Mouse (Mus musculus) stomach, embryonic 14.5 days (tissue): ENCODE results near the gene Ptges. TPM values are rescaled to one million over a fixed set of nuclear protein-coding genes. Genes with fewer than 3 reads are reported as not detected.

Experiments
- ATAC-seq: fragments of 200-750 bp; cut with Nextera tagmentation; 2 replicates; pipeline ENCODE4 v1.8.0; 2017; ENCODE audit warnings: low read depth, moderate TSS enrichment; ENCODE audit not compliant: insufficient number of reproducible peaks, insufficient read depth, low FRiP score
- H3K27ac ChIP-seq: fragments of 300-500 bp; sonication (generic); 2 replicates; pipeline ENCODE4 v1.5.1; 2014; ENCODE audit warnings: mild to moderate bottlenecking, low read length, moderate library complexity, mixed read lengths
- H3K27me3 ChIP-seq: fragments of 300-500 bp; sonication (generic); 2 replicates; pipeline ENCODE4 v1.6.1; 2014; ENCODE audit warnings: low read length, control low read depth, mixed read lengths; ENCODE audit not compliant: control insufficient read depth, insufficient read depth
- H3K36me3 ChIP-seq: fragments of 300-500 bp; sonication (generic); 2 replicates; pipeline ENCODE4 v1.6.1; 2014; ENCODE audit warnings: mild to moderate bottlenecking, control low read depth, low read length, moderate library complexity, mixed read lengths; ENCODE audit not compliant: control insufficient read depth, insufficient read depth
- H3K4me1 ChIP-seq: fragments of 300-500 bp; sonication (generic); 2 replicates; pipeline ENCODE4 v1.6.1; 2014; ENCODE audit warnings: low read length, control low read depth, mixed read lengths; ENCODE audit not compliant: control insufficient read depth, insufficient read depth
- H3K4me2 ChIP-seq: fragments of 300-500 bp; sonication (generic); replicated peaks from 2 replicates; pipeline ENCODE4 v1.6.1; 2014; ENCODE audit warnings: low read depth, low read length, control low read depth
- H3K4me3 ChIP-seq: fragments of 300-500 bp; sonication (generic); 2 replicates; pipeline ENCODE4 v1.5.1; 2014; ENCODE audit warnings: low read depth, low read length, control low read depth
- H3K9ac ChIP-seq: fragments of 300-500 bp; sonication (generic); replicated peaks from 2 replicates; pipeline ENCODE4 v1.6.1; 2014; ENCODE audit warnings: low read depth, mild to moderate bottlenecking, control low read depth, low read length, moderate library complexity, mixed read lengths
- H3K9me3 ChIP-seq: fragments of 300-500 bp; sonication (generic); 2 replicates; pipeline ENCODE4 v1.6.1; 2016; ENCODE audit warnings: low read depth, low read length, control low read depth; ENCODE audit not compliant: control insufficient read depth
- WGBS: fragments of 180-500 bp; shearing (Covaris S2); extraction: QIAGEN DNeasy Blood & Tissue Kit; methylation state at CpG from one replicate; pipeline ENCODE4 v1.1.7; 2014; 5-methylcytosine and 5-hydroxymethylcytosine counted together
- polyA plus RNA-seq: library from polyadenylated mRNA; unstranded; fragments of >200 nt; fragmentation: Nextera tagmentation; extraction: Ambion mirVana; gene quantifications from 2 replicates; pipeline ENCODE4 v1.2.1, GENCODE M21; 2014

The Ptges gene
- polyA plus RNA-seq, 1 experiment from 2014 or later = 6.5 TPM

DNA sequence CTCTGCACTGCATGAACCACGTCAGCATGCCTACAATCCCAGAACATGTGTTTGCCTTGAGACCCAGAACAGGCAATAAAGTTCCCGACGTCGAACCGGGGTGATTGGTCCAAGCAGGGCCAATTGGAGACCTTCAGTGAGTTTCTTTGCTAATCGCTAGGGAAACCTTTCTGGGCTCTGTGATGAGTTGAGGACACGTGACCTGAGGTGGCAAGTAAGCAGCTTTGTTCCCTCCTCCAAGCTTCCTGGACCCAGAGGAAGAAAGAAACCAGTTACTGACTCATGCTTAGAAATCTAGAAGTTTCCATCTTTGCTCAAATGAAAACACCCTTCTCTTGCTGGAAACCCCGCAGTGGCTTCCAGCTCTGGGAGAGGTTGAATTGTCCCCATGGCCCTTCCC, 16.6 kb downstream of the Ptges start:
- Histone ChIP-seq H3K4me3 (no peak overlapping the region), H3K9ac (no peak overlapping the region), H3K36me3 (no peaks in the 10 kb centered on the region), H3K9me3 (no peaks in the 10 kb centered on the region), H3K27ac (no peak overlapping the region), H3K4me1 (no peaks in the 10 kb centered on the region), H3K4me2 (no peak overlapping the region), H3K27me3 (no peaks in the 10 kb centered on the region)
- ATAC-seq = no peak
- WGBS = 87% methylated on average over 8 of the region's 8 CpGs

DNA sequence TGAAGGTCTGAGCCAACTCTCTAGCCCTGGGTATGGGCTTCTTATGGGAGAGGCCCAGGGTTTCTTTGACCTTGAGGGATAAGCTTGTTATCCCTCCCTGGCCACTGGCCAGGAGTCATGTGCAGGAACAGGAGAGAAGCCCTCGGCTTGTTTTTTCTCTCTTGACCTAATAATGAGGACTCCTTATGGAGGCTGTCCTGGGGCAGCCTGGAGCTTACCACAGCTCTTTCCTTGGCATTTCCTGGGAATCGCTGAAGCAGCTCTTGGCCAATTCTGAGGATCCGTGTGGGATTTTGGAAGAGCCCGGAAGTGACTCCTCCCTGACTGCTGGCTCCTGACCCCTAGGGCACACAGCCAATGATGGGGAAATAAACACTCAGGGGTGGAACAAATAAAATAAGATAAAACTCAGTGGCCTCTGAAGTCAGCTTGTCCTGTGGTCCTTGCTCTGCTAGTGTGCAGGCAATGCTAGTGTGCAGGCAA, 17.3 kb downstream of the Ptges start:
- no peaks in the 10 kb centered on the region for H3K9me3 ChIP-seq
- no peak overlapping the region for H3K9ac ChIP-seq
- H3K4me3 ChIP-seq = no peak overlapping the region
- H3K27me3 ChIP-seq = no peaks in the 10 kb centered on the region
- no peak for ATAC-seq
- no peak overlapping the region for H3K4me2 ChIP-seq
- no peak overlapping the region for H3K27ac ChIP-seq
- 30% methylated on average over 4 of the region's 4 CpGs for WGBS
- no peaks in the 10 kb centered on the region for H3K36me3 ChIP-seq
- H3K4me1 ChIP-seq = no peaks in the 10 kb centered on the region

DNA sequence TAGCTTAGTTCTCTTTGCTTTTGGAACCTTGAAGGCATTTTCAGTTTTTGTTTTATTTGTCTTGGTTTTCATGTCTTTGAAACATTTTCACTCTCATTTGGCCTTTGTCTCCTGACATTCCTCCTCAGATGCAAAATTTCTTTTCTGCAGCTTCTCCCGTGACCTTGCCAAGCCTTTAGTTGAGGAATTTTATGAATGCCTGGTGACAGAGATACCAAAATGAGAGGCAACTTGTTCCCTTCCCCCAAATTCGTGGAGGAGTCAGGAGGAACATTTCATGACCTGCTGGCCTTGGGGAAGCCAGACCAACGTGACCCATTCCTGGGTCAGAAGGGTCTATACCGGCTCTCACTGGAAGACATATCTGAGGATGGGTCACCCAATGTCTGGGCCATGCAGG, 23.0 kb downstream of the Ptges start:
- no peak overlapping the region for H3K4me2 ChIP-seq
- H3K36me3 ChIP-seq = no peaks in the 10 kb centered on the region
- no peak overlapping the region for H3K9ac ChIP-seq
- no peaks in the 10 kb centered on the region for H3K9me3 ChIP-seq
- peaks cover 8% of the 10 kb centered on the region; the same call in 1 of the 2 replicates for H3K4me1 ChIP-seq
- WGBS = 68% methylated on average over 4 of the region's 4 CpGs
- H3K27me3 ChIP-seq = no peaks in the 10 kb centered on the region
- no peak overlapping the region for H3K4me3 ChIP-seq
- ATAC-seq = no peak
- no peak overlapping the region for H3K27ac ChIP-seq

DNA sequence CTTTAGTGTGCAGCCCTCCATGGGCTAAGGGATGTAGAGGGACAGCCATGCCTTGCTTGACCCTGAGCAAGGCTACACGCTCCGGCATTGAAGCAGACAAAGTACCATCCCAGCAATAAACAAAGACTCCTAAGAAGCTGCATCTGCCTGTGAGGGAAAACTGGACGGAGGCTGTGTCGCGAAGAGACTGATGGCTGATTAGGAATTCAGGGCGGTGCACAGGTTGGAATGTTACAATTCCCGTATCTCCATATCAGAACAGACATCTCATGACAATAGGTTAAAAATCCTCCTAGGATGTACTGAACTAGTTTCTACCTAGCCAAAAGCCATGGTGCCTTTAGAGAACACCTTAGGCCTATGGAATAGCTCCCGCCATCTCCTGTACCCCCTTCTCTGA, 23.8 kb downstream of the Ptges start:
- Histone ChIP-seq H3K36me3 (no peaks in the 10 kb centered on the region), H3K4me3 (no peak overlapping the region), H3K27me3 (no peaks in the 10 kb centered on the region), H3K27ac (no peak overlapping the region), H3K9ac (no peak overlapping the region), H3K9me3 (no peaks in the 10 kb centered on the region), H3K4me2 (no peak overlapping the region), H3K4me1 (peaks cover 8% of the 10 kb centered on the region; the same call in 1 of the 2 replicates)
- WGBS = 61% methylated on average over 8 of the region's 8 CpGs
- ATAC-seq = no peak

DNA sequence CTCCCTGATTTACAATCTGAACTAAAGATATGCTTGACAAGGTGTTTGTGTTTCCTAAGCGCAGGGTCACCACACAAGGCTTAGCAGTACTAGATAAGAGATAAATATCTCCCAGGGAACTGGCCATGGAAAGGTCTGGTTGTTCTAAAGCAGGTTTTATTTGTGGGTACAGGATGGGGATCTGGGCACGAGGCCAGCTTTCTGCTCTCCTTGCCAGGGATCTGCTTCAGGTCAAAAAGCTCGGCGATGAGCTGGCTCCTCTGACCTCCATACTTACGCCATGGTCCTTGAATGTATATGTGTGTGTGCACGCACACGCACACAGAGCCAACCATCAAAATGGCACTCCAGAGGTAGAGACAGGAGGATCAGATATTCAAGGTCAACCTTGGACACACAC, 24.7 kb downstream of the Ptges start:
- 59% methylated on average over 7 of the region's 7 CpGs for WGBS
- Histone ChIP-seq H3K36me3 (no peaks in the 10 kb centered on the region), H3K27ac (no peak overlapping the region), H3K27me3 (no peaks in the 10 kb centered on the region), H3K4me3 (no peak overlapping the region), H3K4me2 (no peak overlapping the region), H3K4me1 (peaks cover 8% of the 10 kb centered on the region; the same call in 1 of the 2 replicates), H3K9ac (no peak overlapping the region), H3K9me3 (no peaks in the 10 kb centered on the region)
- ATAC-seq = no peak

DNA sequence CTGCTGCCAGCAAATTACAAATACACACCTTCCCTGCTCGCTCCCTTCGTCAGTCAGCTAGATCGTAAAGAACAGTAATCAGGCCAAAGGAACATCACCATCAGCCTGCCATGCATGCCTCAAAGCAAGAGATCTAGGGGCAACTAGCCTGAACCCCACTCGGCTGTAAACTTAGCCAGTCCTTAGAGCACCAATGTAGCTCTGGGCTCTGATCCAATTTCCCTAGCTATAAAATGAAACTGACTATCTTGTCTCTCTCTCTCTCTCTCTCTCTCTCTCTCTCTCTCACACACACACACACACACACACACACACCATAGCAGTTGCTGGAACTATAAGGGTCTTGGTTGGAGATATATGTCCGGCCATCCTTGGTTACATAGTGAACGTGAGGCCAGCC, 25.4 kb downstream of the Ptges start:
- Histone ChIP-seq H3K4me3 (no peak overlapping the region), H3K9ac (no peak overlapping the region), H3K36me3 (no peaks in the 10 kb centered on the region), H3K4me1 (peaks cover 8% of the 10 kb centered on the region; the same call in 1 of the 2 replicates), H3K9me3 (no peaks in the 10 kb centered on the region), H3K27me3 (no peaks in the 10 kb centered on the region), H3K4me2 (no peak overlapping the region), H3K27ac (no peak overlapping the region)
- whole genome bisulfite sequencing = 77% methylated on average over 6 of the region's 6 CpGs
- ATAC-seq = no peak

DNA sequence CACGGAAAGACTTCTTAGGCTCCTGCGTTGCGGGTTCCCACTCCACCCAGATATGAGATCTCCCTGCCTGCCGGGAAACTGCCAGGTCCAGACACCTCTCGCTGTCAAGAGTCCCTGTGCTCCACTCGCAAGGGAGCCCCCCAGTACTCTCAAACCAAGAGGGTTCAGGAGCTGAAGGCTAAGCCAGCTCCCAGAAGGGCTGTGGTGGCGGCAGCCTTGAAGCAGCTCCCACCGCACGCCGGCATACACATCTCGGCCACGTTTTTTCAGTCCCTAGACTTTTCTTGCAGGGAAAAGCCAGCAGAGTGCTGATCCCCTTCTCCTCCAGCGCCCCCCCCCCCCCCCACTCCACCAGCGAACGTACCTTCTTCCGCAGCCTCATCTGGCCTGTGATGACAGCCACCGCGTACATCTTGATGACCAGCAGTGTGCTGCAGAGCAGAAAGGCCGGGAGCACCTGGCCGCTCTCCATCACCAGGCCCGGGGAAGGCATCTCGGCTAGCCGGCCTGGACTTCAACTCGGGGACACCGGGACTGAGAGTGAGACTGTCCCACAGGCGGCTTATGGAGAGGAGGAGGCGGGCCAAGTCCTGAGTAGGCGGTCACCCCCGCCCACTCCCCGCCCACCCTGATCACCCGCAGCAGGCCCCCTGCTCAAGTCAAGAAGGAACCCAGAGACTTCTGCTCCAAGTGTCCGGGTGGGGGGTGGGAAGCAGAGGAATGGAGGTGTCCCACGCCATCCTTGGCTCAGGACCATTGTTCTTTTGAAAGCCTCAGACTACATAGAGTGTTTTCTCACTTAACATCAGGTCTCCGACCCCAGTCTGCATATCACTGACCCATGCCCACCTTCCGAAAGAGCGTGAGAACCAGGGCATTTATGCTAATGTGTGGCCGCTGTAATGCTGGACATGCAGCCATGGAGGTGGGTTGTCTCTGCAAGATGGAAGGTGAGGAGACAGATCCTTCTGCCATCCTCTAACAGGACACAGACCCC, 26.6 kb downstream of the Ptges start:
- Histone ChIP-seq H3K9ac (peak overlapping the region; percentile 21; the same call in 1 of the 2 replicates), H3K27ac (no peak overlapping the region), H3K36me3 (no peaks in the 10 kb centered on the region), H3K4me2 (peak overlapping the region; percentile 75), H3K4me1 (peaks cover 8% of the 10 kb centered on the region; the same call in 1 of the 2 replicates), H3K9me3 (no peaks in the 10 kb centered on the region), H3K27me3 (no peaks in the 10 kb centered on the region), H3K4me3 (peak overlapping the region; percentile 36)
- 9% methylated on average over 33 of the region's 37 CpGs for WGBS
- peak; percentile 75; the same call in 1 of the 2 replicates for ATAC-seq

DNA sequence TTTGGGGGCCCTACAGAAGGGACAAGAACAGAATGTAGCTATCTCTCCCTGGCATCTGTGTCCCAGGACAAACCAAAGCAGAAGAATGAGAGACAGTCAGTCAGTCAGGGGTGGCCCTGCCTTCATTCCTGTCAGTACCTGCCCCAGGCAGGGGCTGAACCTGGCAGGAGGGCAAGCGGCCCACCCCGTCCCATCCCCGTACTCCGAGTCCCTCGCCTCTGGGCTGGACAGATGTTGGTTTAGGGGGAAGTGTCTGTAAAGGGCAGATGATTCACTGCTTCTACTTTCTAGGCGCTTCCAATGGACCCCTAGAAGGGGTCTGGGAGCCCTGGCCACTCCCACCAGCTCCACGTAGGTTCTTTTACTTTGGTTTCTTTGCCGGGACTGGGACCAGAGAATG, 27.4 kb downstream of the Ptges start:
- H3K27ac ChIP-seq = no peak overlapping the region
- H3K4me3 ChIP-seq = peak overlapping the region; percentile 36
- peaks cover 8% of the 10 kb centered on the region; the same call in 1 of the 2 replicates for H3K4me1 ChIP-seq
- peak overlapping the region; percentile 75 for H3K4me2 ChIP-seq
- no peaks in the 10 kb centered on the region for H3K36me3 ChIP-seq
- no peaks in the 10 kb centered on the region for H3K27me3 ChIP-seq
- H3K9ac ChIP-seq = peak overlapping the region; percentile 21; the same call in 1 of the 2 replicates
- 31% methylated on average over 8 of the region's 8 CpGs for WGBS
- H3K9me3 ChIP-seq = no peaks in the 10 kb centered on the region
- ATAC-seq = no peak
